Mouse (Mus musculus): Measurements from ENCODE around the gene Foxred2. TPM values are rescaled to one million over a fixed set of nuclear protein-coding genes. Genes with fewer than 3 reads are reported as not detected.

The Foxred2 gene
- 6.3 and 9.9 TPM in 2 replicates for total RNA-seq (2012; rRNA removed)
- 10 to 100 TPM in 1 of 2 experiments, not detected in 1; 12.2 TPM for polyA plus RNA-seq (2012; ENCODE audit: insufficient read depth in 1 of 2, insufficient read length in 2 of 2, low read depth in 1 of 2, low replicate concordance in 2 of 2, missing spikeins in 1 of 2)

- peak within 1 kb of the TSS; percentile 52 for H3K27ac ChIP-seq (ENCODE audit: control insufficient read depth, low read depth, low read length)
- H3K4me1 ChIP-seq (ENCODE audit: control insufficient read depth in 1 of 2, insufficient read depth in 2 of 2, low read length in 2 of 2) = peaks cover 4 to 16% of the 10 kb centered on the region in 2 experiments; a peak in 3 of 4 replicates
- peak within 1 kb of the TSS; percentile 66 for H3K9ac ChIP-seq (ENCODE audit: control insufficient read depth, low read depth, low read length, poor library complexity, severe bottlenecking)
- DNase-seq (ENCODE audit: low read depth, low spot score) = peak; percentile 93
- H3K36me3 ChIP-seq (ENCODE audit: control insufficient read depth in 1 of 2, insufficient read depth in 2 of 2, low read length in 2 of 2) = peaks cover 0 to 8% of the 10 kb centered on the region in 2 experiments; a peak in 3 of 4 replicates
- peak within 1 kb of the TSS; percentile 46 to 55 for H3K4me3 ChIP-seq (ENCODE audit: control insufficient read depth in 1 of 2, insufficient read depth in 1 of 2, low read depth in 2 of 2, low read length in 2 of 2)
- no peaks in the 10 kb centered on the region for H3K9me3 ChIP-seq (replicated peaks; ENCODE audit: insufficient read depth, low read length)
- H3K27me3 ChIP-seq (ENCODE audit: control insufficient read depth in 1 of 2, insufficient read depth in 2 of 2, low read length in 2 of 2) = no peaks in the 10 kb centered on the region
- H3K79me2 ChIP-seq (ENCODE audit: control insufficient read depth, insufficient read depth, low read length, poor library complexity) = no peaks in the 10 kb centered on the region; the same call in none of the 2 replicates
- TF ChIP-seq TBP (IDR thresholded peaks at IDR 0.05; ENCODE audit: low read depth, low read length) (no peak; the same call in 1 of the 2 replicates), MYC (IDR thresholded peaks at IDR 0.05; ENCODE audit: low read depth, low read length) (peak; percentile 86; the same call in 1 of the 2 replicates), MYB (IDR thresholded peaks at IDR 0.05; ENCODE audit: low read depth, low read length) (no peak), USF1 (IDR thresholded peaks at IDR 0.05; ENCODE audit: low read depth, low read length) (peak; percentile 98), MEF2A (IDR thresholded peaks at IDR 0.05; ENCODE audit: extremely low read depth, insufficient replicate concordance, low read depth, low read length, poor library complexity, severe bottlenecking) (no peak), MAZ (IDR thresholded peaks at IDR 0.05; ENCODE audit: low read depth, low read length) (peak; percentile 78; the same call in 1 of the 2 replicates), TAL1 (IDR thresholded peaks at IDR 0.05; ENCODE audit: low read length) (no peak), ELF1 (IDR thresholded peaks at IDR 0.05; ENCODE audit: low read depth, low read length) (no peak), BHLHE40 (IDR thresholded peaks at IDR 0.05; ENCODE audit: borderline replicate concordance, low read depth, low read length) (peak; percentile 89), CTCF (IDR thresholded peaks at IDR 0.05 in 2 of 3, conservative IDR thresholded peaks at IDR 0.05 in 1 of 3; ENCODE audit: control insufficient read depth in 1 of 3, insufficient read depth in 1 of 3, low read depth in 2 of 3, low read length in 3 of 3, poor library complexity in 1 of 3, severe bottlenecking in 1 of 3) (peak in 1 of 3 experiments; percentile 16; a peak in 2 of 6 replicates), RCOR1 (IDR thresholded peaks at IDR 0.05; ENCODE audit: low read depth, low read length) (no peak), RAD21 (IDR thresholded peaks at IDR 0.05; ENCODE audit: low read depth, low read length) (no peak), E2F4 (IDR thresholded peaks at IDR 0.05; ENCODE audit: borderline replicate concordance, low read depth, low read length) (no peak), JUND (IDR thresholded peaks at IDR 0.05; ENCODE audit: low read depth, low read length) (no peak), NELFE (IDR thresholded peaks at IDR 0.05; ENCODE audit: low read depth, low read length) (peak; percentile 83), TCF12 (IDR thresholded peaks at IDR 0.05; ENCODE audit: low read depth, low read length) (peak; percentile 55; the same call in 1 of the 2 replicates), GABPA (IDR thresholded peaks at IDR 0.05; ENCODE audit: low read depth, low read length) (no peak), POLR2AphosphoS5 (IDR thresholded peaks at IDR 0.05; ENCODE audit: borderline replicate concordance, low read depth, low read length) (no peak; the same call in 1 of the 2 replicates), HCFC1 (IDR thresholded peaks at IDR 0.05; ENCODE audit: low read depth, low read length) (peak; percentile 71), ZC3H11A (IDR thresholded peaks at IDR 0.05; ENCODE audit: low read depth, low read length) (no peak), POLR2A (IDR thresholded peaks at IDR 0.05; ENCODE audit: control insufficient read depth in 1 of 2, insufficient read depth in 1 of 2, low read depth in 1 of 2, low read length in 2 of 2, poor library complexity in 1 of 2) (peak; percentile 69 to 87), CHD2 (IDR thresholded peaks at IDR 0.05; ENCODE audit: low read length) (no peak), SMC3 (IDR thresholded peaks at IDR 0.05; ENCODE audit: low read depth, low read length) (no peak), ZNF384 (IDR thresholded peaks at IDR 0.05; ENCODE audit: low read depth, low read length) (no peak), KAT2A (conservative IDR thresholded peaks at IDR 0.05; ENCODE audit: low read depth, low read length) (no peak), ZKSCAN1 (IDR thresholded peaks at IDR 0.05; ENCODE audit: low read depth, low read length) (no peak), ETS1 (IDR thresholded peaks at IDR 0.05; ENCODE audit: low read depth, low read length) (no peak), GATA1 (IDR thresholded peaks at IDR 0.05; ENCODE audit: low read depth, low read length) (no peak), EP300 (IDR thresholded peaks at IDR 0.05; ENCODE audit: low read depth in 1 of 2, low read length in 2 of 2) (no peak), MAX (IDR thresholded peaks at IDR 0.05; ENCODE audit: low read length) (peak; percentile 99), NRF1 (IDR thresholded peaks at IDR 0.05; ENCODE audit: insufficient read depth, low read depth, low read length, poor library complexity, severe bottlenecking) (peak; percentile 60), MAFK (IDR thresholded peaks at IDR 0.05; ENCODE audit: borderline replicate concordance, low read depth, low read length) (no peak), ZMIZ1 (IDR thresholded peaks at IDR 0.05; ENCODE audit: low read depth, low read length) (peak; percentile 69), POLR2AphosphoS2 (IDR thresholded peaks at IDR 0.05; ENCODE audit: low read length) (peak; percentile 46; the same call in 1 of the 2 replicates), USF2 (IDR thresholded peaks at IDR 0.05; ENCODE audit: borderline replicate concordance in 1 of 2, insufficient read depth in 1 of 2, low read depth in 1 of 2, low read length in 2 of 2) (peak; percentile 51 to 85; a peak in 3 of 4 replicates), CHD1 (IDR thresholded peaks at IDR 0.05; ENCODE audit: low read depth, low read length) (no peak)
Observed at GRCm38 (mm10) chr15:77956404-77956901, at the start of gene Foxred2. Gene Foxred2, minus strand, starts transcription at chr15:77956722.
